Mouse (Mus musculus) R1 (cell line): ENCODE data around the gene Hist1h2ah.

ENCODE experiments used
- DNase-seq: peaks from one replicate; pipeline ENCODE4 v3.0.0-alpha.2; 2018; ENCODE audit warnings: low read depth, low spot score

The Hist1h2ah gene

GRCm38 (mm10) chr13:22039364-22039763 is 4.0 kb upstream of the Hist1h2ah start:
- DNase-seq, result no peak

- DNase-seq, result no peak
Observed at GRCm38 (mm10) chr13:22037415-22037814, 2.0 kb upstream of the Hist1h2ah start.

GRCm38 (mm10) chr13:22036986-22037385 is 1.6 kb upstream of the Hist1h2ah start:
- DNase-seq, result no peak

- peak; percentile 79 for DNase-seq
Observed at GRCm38 (mm10) chr13:22036149-22036956, 985 bp upstream of the Hist1h2ah start.

- DNase-seq, result peak; percentile 77
Observed at GRCm38 (mm10) chr13:22034443-22035266, 713 bp downstream of the Hist1h2ah start.

- peak; percentile 32 for DNase-seq
Observed at GRCm38 (mm10) chr13:22033741-22034442, 1.5 kb downstream of the Hist1h2ah start.

GRCm38 (mm10) chr13:22030493-22030892 is 4.9 kb downstream of the Hist1h2ah start:
- peak; percentile 52 for DNase-seq

- peak; percentile 86 for DNase-seq
Observed at GRCm38 (mm10) chr13:22029928-22030327, 5.4 kb downstream of the Hist1h2ah start.

- peak; percentile 93 for DNase-seq
Observed at GRCm38 (mm10) chr13:22028673-22029460, 6.5 kb downstream of the Hist1h2ah start.

GRCm38 (mm10) chr13:22026058-22027031 is 9.0 kb downstream of the Hist1h2ah start:
- DNase-seq, result peak; percentile 87

GRCm38 (mm10) chr13:22022241-22022640 is 13.1 kb downstream of the Hist1h2ah start:
- DNase-seq, result peak; percentile 95

- DNase-seq, result peak; percentile 49
Observed at GRCm38 (mm10) chr13:22021581-22021980, 13.8 kb downstream of the Hist1h2ah start.

GRCm38 (mm10) chr13:22020901-22021339 is 14.4 kb downstream of the Hist1h2ah start:
- peak; percentile 79 for DNase-seq

- DNase-seq, result peak; percentile 54
Observed at GRCm38 (mm10) chr13:22019934-22020835, 15.2 kb downstream of the Hist1h2ah start.

GRCm38 (mm10) chr13:22015479-22016450 is 19.6 kb downstream of the Hist1h2ah start:
- peak; percentile 91 for DNase-seq

- DNase-seq, result no peak
Observed at GRCm38 (mm10) chr13:22014411-22014845, 20.9 kb downstream of the Hist1h2ah start.

- DNase-seq, result no peak
Observed at GRCm38 (mm10) chr13:22013716-22014115, 21.7 kb downstream of the Hist1h2ah start.
